Mouse (Mus musculus) cerebellum, adult 18-20 months (tissue): ENCODE data around the gene Cpz.

ENCODE experiments used
- DNase-seq, 2 experiments: peaks; one replicate each; pipeline ENCODE4 v3.0.0; 2021

Cpz gene

GRCm38 (mm10) chr5:35525469-35526123 lies at the start of gene Cpz:
TSS of gene Cpz (minus strand) at chr5:35525698.
- no peak for DNase-seq

- peak; percentile 95 for DNase-seq
Measured at GRCm38 (mm10) chr5:35574653-35575599, 49.4 kb upstream of the Cpz start, which contains the start of gene Trmt44. TSS of gene Trmt44 (minus strand) at chr5:35575070.

- DNase-seq: no peak
Measured at GRCm38 (mm10) chr5:35571546-35571945, 46.0 kb upstream of the Cpz start.

- no peak for DNase-seq
Measured at GRCm38 (mm10) chr5:35566632-35567031, 41.1 kb upstream of the Cpz start.

GRCm38 (mm10) chr5:35565217-35565616 lies 39.7 kb upstream of the Cpz start:
- DNase-seq: no peak

GRCm38 (mm10) chr5:35563449-35563848 lies 38.0 kb upstream of the Cpz start:
- DNase-seq: peak; percentile 69 to 83

GRCm38 (mm10) chr5:35562616-35563015 lies 37.1 kb upstream of the Cpz start:
- DNase-seq: no peak

- no peak for DNase-seq
Measured at GRCm38 (mm10) chr5:35559447-35559846, 33.9 kb upstream of the Cpz start.

- DNase-seq: no peak
Measured at GRCm38 (mm10) chr5:35557946-35558621, 32.6 kb upstream of the Cpz start.

- DNase-seq: no peak
Measured at GRCm38 (mm10) chr5:35556393-35556792, 30.9 kb upstream of the Cpz start.

GRCm38 (mm10) chr5:35552838-35553539 lies 27.5 kb upstream of the Cpz start:
- DNase-seq: no peak

- DNase-seq: peak; percentile 59 to 65
Measured at GRCm38 (mm10) chr5:35551855-35552837, 26.6 kb upstream of the Cpz start.

GRCm38 (mm10) chr5:35546127-35546526 lies 20.6 kb upstream of the Cpz start:
- DNase-seq: no peak

- DNase-seq: no peak
Measured at GRCm38 (mm10) chr5:35541059-35541790, 15.7 kb upstream of the Cpz start.

GRCm38 (mm10) chr5:35540555-35540954 lies 15.1 kb upstream of the Cpz start:
- no peak for DNase-seq

- DNase-seq: no peak
Measured at GRCm38 (mm10) chr5:35539576-35539975, 14.1 kb upstream of the Cpz start.

- no peak for DNase-seq
Measured at GRCm38 (mm10) chr5:35538022-35538421, 12.5 kb upstream of the Cpz start.

GRCm38 (mm10) chr5:35537474-35537873 lies 12.0 kb upstream of the Cpz start:
- no peak for DNase-seq

- DNase-seq: no peak
Measured at GRCm38 (mm10) chr5:35536271-35536670, 10.8 kb upstream of the Cpz start.

GRCm38 (mm10) chr5:35531586-35531985 lies 6.1 kb upstream of the Cpz start:
- DNase-seq: no peak

- peak; percentile 34 to 36 for DNase-seq
Measured at GRCm38 (mm10) chr5:35530442-35530841, 4.9 kb upstream of the Cpz start.
